ENCODE assay signal across 8 mouse cellular contexts in genomic region chr10:69500171-69500860, GRCm38 (mm10).
DNase-seq lines count a peak whose midpoint lies in the region.

No protein-coding gene starts in this region.

- intact Hi-C loops in left cerebral cortex, postnatal 14 days (cut with DNase I) = no loop called here

- peak; percentile 48 to 51 for DNase-seq in cerebellum, postnatal 10 days
- DNase-seq in cerebellum, adult 9-10 months = no peak
- peak; percentile 78 for DNase-seq in right cerebral cortex, adult 18-20 months
- no peak for DNase-seq in right cerebral cortex, postnatal 4 days
- peak; percentile 58 to 76 for DNase-seq in left cerebral cortex, postnatal 14 days (ENCODE audit: low spot score in 2 of 2)
- DNase-seq in telencephalon, adult 2 months (ENCODE audit: low read depth, low spot score) = peak; percentile 88
- DNase-seq in urinary bladder, adult 2 months (ENCODE audit: low spot score) = no peak
- DNase-seq in thymus, postnatal 0 days (ENCODE audit: low spot score) = no peak

Comparison
In these comparisons a context has a peak if more than half of its experiments do, and no peak if none do; other contexts are left out.
1. DNase-seq: peak in cerebellum, postnatal 10 days (2 of 2), right cerebral cortex, adult 18-20 months (single experiment), left cerebral cortex, postnatal 14 days (2 of 2) and telencephalon, adult 2 months (single experiment); none in cerebellum, adult 9-10 months (single experiment), right cerebral cortex, postnatal 4 days (single experiment), urinary bladder, adult 2 months (single experiment) and thymus, postnatal 0 days (single experiment).